Mouse (Mus musculus) right cerebral cortex, postnatal 36 days (tissue): ENCODE results near the gene Nup160.

Experiments
- DNase-seq, 2 experiments: peaks; one replicate each; pipeline ENCODE4 v3.0.0; 2022; ENCODE audit warnings: low spot score in 2 of 2, mixed read lengths in 1 of 2

Nup160 gene

GRCm38 (mm10) chr2:90745053-90745678 lies 68.2 kb downstream of the Nup160 start, which contains the start of gene Fnbp4:
Gene Fnbp4, plus strand, starts transcription at chr2:90745370.
- DNase-seq: peak; percentile 98 to 99

- DNase-seq: peak in 1 of 2 experiments; percentile 16
Observed at GRCm38 (mm10) chr2:90745740-90746537, 68.9 kb downstream of the Nup160 start.

- no peak for DNase-seq
Observed at GRCm38 (mm10) chr2:90746538-90746865, 69.5 kb downstream of the Nup160 start.

GRCm38 (mm10) chr2:90747131-90747530 lies 70.1 kb downstream of the Nup160 start:
- no peak for DNase-seq

GRCm38 (mm10) chr2:90749676-90750459 lies 72.9 kb downstream of the Nup160 start:
- DNase-seq: no peak

GRCm38 (mm10) chr2:90753565-90753964 lies 76.5 kb downstream of the Nup160 start:
- DNase-seq: no peak

GRCm38 (mm10) chr2:90754188-90754587 lies 77.2 kb downstream of the Nup160 start:
- DNase-seq: no peak

GRCm38 (mm10) chr2:90765123-90765522 lies 88.1 kb downstream of the Nup160 start:
- no peak for DNase-seq

- DNase-seq: no peak
Observed at GRCm38 (mm10) chr2:90781323-90781722, 104.3 kb downstream of the Nup160 start.

- DNase-seq: no peak
Observed at GRCm38 (mm10) chr2:90781938-90782337, 104.9 kb downstream of the Nup160 start.

GRCm38 (mm10) chr2:90782458-90782857 lies 105.4 kb downstream of the Nup160 start, which contains the start of gene Agbl2:
Gene Agbl2, plus strand, starts transcription at chr2:90782727.
- DNase-seq: no peak

- no peak for DNase-seq
Observed at GRCm38 (mm10) chr2:90782901-90783486, 106.0 kb downstream of the Nup160 start.
